Mouse (Mus musculus): ENCODE data around the gene Ndufa6.

- no peak for TF ChIP-seq HCFC1 (IDR thresholded peaks at IDR 0.05; ENCODE audit: borderline replicate concordance, insufficient read depth, low read length)
- no peak for TF ChIP-seq CHD2 (IDR thresholded peaks at IDR 0.05; ENCODE audit: low read depth, low read length)
- TF ChIP-seq MAFK (IDR thresholded peaks at IDR 0.05; ENCODE audit: insufficient read depth, low read depth, low read length): no peak
- no peak for TF ChIP-seq ZNF384 (IDR thresholded peaks at IDR 0.05; ENCODE audit: low read depth, low read length)
- no peak for TF ChIP-seq ZC3H11A (IDR thresholded peaks at IDR 0.05; ENCODE audit: borderline replicate concordance, low read depth, low read length)
Measured at GRCm38 (mm10) chr15:82342543-82342935, 11.6 kb downstream of the Ndufa6 start.
